Mouse (Mus musculus): Measurements from ENCODE around the gene Snrpe.
A peak's percentile ranks its signal among the peaks of the same experiment; 100 is the strongest.

Snrpe gene

DNA sequence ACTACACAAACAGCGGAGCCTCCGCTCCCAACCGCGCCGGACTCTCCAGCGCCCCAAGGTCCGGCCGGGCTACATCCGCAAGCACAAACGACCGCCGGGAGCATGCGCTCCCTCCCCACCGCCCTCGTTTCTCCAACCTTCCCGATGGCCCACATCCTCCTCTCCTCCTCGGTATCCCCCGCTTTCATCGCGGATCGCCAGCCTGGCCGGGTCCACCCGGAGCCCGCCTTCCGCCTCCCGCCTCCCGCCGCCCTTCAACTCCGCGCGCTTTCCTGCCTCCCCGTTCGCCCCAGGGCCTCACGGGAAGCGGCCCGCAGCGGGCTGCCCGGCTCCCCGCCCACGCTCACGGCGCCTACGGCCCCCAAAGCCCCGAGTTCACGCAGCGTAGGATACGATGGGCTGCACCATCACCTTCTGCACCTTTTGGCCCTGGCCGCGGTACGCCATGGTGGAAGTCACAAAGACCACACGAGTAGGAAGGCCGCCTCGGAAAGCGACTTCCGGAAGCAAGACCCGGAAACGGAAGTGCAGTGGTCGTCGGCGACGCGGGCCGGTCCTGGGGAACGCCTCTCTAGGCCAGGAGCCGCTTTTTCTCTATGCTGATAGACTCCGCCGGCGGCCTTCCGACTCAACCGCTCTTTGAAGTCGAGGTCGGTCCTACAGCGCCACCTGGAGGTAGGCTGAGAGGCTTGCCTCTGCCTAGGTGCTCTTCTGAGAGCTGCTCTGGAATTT lies at the start of gene Snrpe:
TSS of gene Snrpe (minus strand) at position 521 of the 732 bp plus-strand sequence.
- DNase-seq (ENCODE audit: extremely low spot score, low read depth, low spot score): peak; percentile 95

DNA sequence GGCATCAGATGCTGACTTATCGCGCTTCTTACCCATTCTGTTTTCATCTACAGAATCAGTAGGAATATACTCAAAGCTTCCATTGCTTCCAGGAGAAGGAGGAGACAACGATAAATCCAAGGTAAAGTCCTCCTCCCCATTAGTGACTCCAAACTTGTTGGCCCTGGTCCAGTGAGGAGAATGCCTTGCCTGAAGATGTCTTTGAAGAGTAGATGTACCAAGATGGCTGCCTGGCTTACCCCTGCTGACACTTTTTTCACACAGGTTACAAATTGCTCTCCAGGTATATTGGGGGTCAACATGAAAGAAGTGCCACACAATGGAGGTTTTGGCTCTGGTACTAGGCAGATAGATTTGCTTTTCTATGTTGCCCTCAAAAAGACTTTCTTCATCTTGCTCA lies 48.8 kb upstream of the Snrpe start:
- no peak for DNase-seq (ENCODE audit: extremely low spot score, low read depth, low spot score)

DNA sequence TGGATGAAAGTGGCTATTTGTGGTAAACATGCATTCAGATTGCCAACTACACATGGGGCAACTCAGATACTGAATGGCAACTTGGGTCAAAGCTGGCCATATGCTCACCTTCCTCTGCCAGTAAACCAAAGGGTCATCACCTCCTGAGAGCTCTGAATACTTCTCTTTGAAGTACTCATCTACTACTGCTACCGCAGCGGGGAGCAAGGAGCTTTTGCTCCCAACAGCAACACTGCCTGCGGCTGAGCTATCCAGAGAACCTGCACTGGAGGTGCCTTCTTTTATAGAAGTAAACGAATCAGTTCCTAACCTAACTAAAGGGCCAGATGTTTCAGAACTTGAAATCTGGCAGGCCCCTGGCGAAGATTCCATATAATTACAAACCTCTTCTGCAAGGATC lies 46.7 kb upstream of the Snrpe start:
- no peak for DNase-seq (ENCODE audit: extremely low spot score, low read depth, low spot score)

DNA sequence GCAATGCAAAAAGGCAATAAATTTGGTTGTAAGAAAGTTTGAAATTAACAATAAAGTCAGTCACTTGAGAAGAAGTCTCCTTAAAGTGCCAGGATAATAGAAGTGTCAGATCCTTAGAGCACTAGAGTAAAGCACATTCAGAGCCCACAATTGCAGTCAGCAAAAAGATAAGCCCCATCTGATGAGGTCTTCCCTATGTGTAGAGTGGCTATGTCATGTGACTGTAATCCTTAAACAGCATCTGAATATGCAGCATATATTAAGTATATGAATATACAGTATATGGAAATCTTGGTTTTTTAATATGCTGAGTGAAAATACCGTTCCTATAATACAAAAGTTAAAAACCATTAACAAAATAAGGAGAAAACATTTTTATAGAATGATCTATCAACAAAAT lies 42.9 kb upstream of the Snrpe start:
- no peak for DNase-seq (ENCODE audit: extremely low spot score, low read depth, low spot score)

DNA sequence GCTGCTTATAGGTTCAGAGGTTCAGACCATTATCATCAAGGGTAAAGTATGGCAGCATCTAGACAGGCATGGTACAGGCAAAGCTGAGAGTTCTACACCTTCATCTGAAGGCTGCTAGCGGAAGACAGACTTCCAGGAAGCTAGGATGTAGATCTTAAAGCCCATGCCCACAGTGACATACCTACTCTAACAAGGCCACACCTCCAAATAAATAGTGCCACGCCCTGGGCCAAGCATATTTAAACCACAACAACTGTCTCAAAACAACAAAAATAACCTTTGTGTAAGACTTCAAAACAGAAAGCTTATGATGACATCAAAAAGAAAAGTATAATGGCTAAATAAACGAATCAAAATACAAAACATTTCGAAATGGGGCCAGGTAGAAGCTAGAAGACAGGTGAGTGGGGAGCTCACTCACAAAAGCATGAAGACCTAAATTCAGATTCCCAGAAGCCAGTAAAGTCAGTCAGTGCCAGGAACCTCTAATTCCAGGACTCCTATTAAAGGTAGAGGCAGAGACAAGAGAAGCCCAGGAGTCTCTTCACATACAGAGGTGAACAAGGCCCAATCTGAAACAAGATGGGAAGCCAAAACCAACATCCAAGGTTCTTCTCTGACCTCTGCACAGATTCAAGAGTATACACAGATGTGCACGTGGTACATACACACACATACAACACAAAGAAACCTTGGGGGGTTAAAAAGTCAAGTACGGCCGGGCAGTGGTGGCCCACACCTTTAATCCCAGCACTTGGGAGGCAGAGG lies 40.4 kb upstream of the Snrpe start:
- no peak for DNase-seq (ENCODE audit: extremely low spot score, low read depth, low spot score)

DNA sequence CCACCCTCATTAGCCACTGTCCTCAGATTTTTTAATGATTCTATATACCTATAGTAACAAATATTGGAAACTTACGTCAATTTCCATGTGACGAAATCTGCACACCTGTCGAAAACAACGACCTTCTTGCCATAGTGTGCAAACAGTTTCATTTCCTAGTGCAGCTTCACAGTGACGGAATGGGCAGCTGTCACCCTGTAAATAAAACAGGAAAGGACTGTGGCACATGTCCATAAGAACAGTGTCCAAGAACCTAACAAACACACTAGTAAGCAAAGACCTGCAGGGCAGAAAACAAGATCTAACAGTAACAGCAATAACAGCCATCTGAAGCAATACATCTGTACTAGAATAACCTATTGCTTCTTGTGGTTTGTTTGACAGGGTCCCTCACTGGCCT lies 35.6 kb upstream of the Snrpe start:
- DNase-seq (ENCODE audit: extremely low spot score, low read depth, low spot score): no peak

DNA sequence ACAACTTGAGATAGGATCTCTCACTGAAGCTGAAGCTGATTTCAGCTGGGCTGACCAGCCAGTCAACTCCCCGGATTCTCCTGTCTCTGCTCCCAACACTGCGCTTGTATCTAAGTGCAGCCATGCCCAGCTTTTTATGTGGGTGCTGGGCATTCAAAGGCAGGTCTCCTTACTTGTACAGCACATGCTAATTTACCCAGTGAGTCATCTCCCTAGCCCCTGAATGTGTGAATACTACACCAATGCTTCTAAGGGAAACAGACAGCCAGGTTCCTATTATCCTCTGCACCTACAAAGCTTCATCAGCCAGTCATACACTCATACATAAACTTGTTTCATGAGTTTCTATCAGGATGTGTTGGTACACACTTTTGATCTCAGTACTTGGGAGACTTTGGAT lies 31.1 kb upstream of the Snrpe start:
- no peak for DNase-seq (ENCODE audit: extremely low spot score, low read depth, low spot score)

DNA sequence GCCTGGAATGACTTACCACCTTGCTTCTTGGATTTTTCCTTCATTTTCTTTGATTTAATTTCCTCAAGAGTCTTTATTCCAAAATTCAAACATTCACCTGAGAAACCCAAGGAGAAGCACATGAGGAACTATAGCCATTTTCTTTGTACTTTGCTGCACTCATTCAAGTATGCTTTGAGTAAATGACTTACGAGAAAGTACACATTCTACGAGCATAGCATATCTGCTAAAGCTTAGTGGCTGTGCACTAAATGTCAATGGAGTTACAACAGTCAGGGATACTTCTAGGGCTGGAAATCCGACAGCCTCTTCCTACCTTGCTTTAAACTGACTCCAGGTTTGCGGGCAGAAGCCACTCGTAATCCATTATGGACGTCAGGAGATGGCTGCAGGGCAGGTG lies 28.4 kb upstream of the Snrpe start:
- DNase-seq (ENCODE audit: extremely low spot score, low read depth, low spot score): no peak

DNA sequence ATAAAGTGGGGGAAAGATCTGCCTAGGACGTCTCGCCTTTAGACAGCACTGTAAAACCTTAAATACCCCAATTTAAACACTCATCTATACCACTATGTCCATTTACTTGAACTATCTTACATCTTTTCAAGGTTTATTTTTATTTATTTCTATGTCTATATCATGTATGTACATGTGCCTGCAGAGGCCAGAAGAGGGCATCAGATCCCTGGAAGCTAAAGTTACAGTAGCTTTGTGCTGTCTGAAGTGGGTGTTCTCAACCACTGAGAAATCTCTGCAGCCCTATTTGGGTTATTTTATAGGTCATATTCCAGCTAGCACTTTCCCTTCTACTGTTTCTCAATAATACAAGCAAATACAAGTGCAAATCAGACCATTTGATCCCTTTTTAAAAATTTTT lies 22.1 kb upstream of the Snrpe start:
- no peak for DNase-seq (ENCODE audit: extremely low spot score, low read depth, low spot score)

DNA sequence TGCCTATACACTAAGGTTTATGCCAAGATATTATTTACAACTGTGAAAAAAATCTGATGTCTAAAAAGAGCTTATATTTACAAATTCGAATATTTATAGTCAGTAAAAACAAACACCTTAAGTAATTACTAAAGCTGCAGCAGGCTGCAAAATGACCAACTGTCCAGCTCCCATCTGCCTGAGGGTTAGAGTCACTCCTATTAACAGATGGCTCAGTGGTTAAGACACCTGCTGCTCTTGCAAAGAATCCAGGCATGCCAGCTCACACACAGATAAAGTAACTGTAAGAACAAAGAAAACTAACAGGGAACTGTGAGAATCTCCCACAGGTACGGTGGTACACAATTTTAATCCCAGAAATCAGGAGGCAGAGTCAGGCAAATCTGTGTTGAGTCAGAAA lies 15.0 kb upstream of the Snrpe start:
- DNase-seq (ENCODE audit: extremely low spot score, low read depth, low spot score): no peak

DNA sequence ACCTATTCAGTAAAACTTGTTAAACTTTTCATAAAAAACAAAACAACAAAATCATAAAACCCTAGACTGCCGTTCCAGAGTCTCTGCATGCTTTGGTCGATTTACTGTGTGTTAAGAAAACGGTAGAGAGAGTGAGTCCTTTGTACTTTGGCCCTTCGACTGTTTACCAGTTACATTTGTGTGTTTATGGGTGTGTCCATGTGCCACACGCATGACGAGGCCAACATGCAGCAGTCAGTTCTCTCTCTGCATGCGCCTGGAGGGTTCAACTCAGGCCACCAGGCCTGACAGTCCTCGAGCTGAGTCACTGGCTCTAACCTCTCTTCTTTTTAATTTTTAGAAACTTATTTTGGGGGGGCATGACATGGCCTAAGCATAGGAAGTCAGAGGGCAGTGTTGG lies 8.2 kb upstream of the Snrpe start:
- no peak for DNase-seq (ENCODE audit: extremely low spot score, low read depth, low spot score)

DNA sequence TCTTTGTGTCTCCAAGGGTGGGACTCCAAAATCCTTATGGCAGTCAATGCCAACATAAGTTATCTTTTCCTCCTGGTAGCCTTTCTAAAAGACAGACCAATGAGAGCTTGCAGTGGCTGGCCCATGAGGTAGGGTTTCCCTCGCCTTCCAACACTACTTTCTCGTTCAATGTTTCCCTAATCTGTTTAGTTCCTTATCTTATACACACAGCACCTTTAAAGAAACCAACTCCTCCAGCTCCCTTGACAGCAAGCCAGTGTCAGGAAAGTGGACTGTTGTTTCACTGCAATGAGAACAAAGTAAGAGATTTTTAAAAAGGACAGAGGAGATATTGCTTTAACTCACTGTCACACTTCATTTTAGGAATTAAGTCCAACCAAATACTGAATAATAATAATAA lies 7.8 kb upstream of the Snrpe start:
- DNase-seq (ENCODE audit: extremely low spot score, low read depth, low spot score): no peak

DNA sequence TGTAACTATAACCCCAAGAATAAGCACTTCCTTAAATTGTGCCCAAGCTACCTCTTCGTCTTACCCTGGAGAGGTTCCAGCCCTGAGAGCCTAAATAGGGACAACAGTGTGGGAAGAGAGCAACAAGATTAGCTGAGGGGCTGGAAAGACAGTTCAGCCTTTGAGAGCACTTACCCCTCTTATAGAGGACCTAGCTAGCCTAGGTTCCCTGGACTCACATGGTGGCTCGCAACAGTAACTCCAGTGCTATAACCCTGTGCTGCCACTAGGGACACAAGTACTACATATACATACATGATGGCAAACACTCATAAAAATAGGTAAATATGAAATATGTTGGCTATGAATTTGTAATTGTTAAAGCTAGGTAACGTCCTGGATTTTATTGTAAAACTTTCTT lies 3.7 kb upstream of the Snrpe start:
- no peak for DNase-seq (ENCODE audit: extremely low spot score, low read depth, low spot score)

DNA sequence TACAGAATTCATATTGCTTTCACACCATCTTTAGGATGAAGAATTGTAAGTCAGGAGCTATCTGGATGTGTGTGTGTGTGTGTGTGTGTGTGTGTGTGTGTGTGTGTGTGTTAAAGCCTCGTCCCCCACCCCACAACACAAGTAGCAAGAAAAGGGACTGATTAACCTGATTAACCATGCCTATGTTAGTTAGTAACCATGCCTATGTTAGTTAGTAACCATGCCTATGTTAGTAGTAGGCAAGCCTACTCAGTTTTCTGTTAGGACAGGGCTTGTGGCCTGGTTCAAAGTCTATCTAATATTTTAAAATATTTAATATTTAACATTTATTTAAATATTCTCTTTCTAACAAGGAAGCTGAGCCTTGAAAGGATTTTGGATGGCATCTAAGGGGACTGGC lies 1.3 kb upstream of the Snrpe start:
- DNase-seq (ENCODE audit: extremely low spot score, low read depth, low spot score): no peak

DNA sequence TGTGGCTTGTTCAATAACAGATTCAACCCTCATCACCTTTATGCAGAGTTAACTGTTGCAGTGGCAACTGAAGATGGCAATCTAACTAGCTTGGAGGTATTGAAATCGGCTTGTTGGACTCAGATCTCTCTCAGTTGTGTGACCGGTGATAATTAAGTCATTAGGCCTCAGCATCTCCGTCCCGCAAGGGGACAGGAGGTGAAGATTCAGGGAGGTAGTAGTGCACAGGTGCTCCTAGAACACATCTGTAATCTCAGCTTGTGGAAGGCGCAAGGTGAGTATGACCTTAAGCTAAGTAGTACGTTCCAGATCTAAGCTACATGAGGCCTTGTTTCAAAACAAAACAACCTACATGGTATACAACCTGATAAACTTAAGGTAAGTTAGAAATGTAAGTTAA lies 510 bp upstream of the Snrpe start:
- no peak for DNase-seq (ENCODE audit: extremely low spot score, low read depth, low spot score)

DNA sequence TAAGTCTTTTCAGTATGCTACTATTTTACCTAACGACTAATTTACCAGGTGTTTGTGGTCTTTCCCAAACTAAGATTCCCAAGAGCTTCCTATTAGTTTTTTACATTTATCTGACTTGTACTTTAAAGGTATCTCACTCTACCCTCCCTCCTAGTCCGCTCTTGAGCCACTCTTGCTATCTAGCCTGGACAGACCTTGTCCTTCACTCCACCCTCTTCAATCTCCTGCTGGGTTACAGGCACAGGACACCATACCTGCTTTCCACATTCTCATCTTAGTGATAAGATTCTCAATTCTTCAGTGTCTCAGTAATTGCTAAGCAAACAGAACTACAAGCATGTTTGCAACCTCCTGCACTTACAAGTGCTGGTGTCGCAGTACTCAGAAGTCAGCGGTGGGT lies 6.9 kb downstream of the Snrpe start:
- DNase-seq (ENCODE audit: extremely low spot score, low read depth, low spot score): no peak

DNA sequence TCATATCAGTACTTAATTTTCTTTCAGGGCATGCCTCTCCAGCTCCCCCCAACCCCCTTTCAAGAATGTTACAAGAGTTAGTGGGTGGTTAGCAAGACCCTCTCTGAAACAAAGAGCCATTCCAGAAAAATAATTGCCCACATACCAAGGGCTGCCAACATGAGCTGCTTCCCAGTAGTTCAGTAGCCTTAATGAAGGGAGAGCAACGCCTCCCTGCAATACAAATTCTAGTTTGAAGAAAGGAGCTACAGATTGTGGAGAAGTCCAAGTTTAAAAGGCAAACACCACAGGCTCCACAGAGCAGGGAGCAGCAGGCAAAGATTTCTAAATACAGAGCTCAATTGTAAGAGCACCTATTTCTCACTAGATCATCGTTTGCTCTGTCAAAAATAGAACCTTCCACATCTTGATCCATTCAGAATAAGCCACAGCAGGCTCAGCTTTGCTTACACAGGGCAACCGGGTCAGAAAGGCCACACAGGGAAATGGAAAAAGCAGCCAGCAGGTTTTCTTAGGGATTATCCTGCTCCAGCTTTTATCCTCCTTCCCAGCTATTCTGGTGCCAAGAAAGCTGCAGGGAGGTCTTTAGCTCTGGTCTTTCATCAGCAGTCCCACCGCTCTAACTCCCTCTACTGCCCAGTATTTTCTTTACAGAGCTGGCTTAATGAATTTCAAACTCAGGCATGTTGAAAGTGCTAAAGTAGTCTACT lies 13.6 kb downstream of the Snrpe start:
- peak; percentile 33 for DNase-seq (ENCODE audit: extremely low spot score, low read depth, low spot score)

DNA sequence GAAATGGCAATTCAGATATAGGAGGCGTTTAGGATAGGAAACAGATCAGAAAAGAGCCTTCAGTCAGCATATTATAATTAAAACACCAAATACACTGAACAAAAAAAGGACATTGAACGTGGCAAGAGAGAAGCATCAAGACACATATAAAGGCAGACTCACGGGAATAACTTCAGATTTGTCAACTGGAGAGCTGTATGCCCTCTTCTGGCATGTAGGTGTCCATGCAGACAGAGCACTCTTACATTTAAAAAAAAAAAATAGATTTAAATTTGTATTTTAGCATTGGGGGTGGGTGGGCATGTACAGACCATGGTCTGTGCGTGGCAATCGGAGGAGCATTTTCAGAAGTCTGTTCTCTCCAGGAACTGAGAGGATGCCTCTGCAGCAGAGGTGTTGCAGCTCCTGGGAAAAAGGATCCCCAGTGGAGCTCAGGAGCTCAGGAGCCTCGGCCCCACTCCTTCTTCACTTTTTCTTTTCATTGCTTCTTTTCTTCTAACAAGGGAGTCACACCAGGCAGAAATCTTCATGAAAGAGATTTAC lies 24.0 kb downstream of the Snrpe start:
- no peak for DNase-seq (ENCODE audit: extremely low spot score, low read depth, low spot score)

DNA sequence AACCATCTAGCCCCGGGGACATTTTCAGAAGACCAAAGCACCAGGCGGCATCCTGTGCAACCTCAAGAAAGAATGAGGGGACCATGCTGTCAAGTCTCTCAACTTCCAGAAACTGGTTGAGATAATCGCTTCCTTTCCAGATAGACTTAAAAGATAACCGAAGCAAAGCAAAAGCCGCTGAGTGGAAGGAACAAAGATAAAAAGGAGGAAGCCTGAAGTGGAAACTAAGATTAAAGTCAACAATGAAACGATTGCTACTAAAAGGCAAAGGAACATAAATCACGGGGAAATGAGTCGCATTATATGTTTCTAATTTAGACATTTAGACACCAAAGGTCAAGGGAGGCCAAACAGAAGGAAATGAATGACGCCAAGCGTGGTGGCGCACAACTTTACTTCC lies 38.8 kb downstream of the Snrpe start:
- no peak for DNase-seq (ENCODE audit: extremely low spot score, low read depth, low spot score)
